Mouse (Mus musculus) stomach, postnatal 0 days (tissue): Measurements from ENCODE around the gene Msi2. TPM values are rescaled to one million over a fixed set of nuclear protein-coding genes. Genes with fewer than 3 reads are reported as not detected.

Experiments
- ATAC-seq: fragments of 200-750 bp; cut with Nextera tagmentation; 2 replicates; pipeline ENCODE4 v1.8.0; 2017; ENCODE audit not compliant: low FRiP score, low TSS enrichment
- DNase-seq: peaks from one replicate; pipeline ENCODE4 v3.0.0-alpha.2; 2016; ENCODE audit warnings: low spot score
- H3K27ac ChIP-seq: fragments of 300-500 bp; sonication (generic); replicated peaks from 2 replicates; pipeline ENCODE4 v1.5.1; 2014; ENCODE audit warnings: mild to moderate bottlenecking, control low read depth
- H3K27me3 ChIP-seq: fragments of 300-500 bp; sonication (generic); 2 replicates; pipeline ENCODE4 v1.6.1; 2014; ENCODE audit warnings: low read length; ENCODE audit not compliant: control insufficient read depth, insufficient read depth
- H3K36me3 ChIP-seq: fragments of 300-500 bp; sonication (generic); 2 replicates; pipeline ENCODE4 v1.6.1; 2014; ENCODE audit warnings: low read length, mixed read lengths; ENCODE audit not compliant: control insufficient read depth, insufficient read depth
- H3K4me1 ChIP-seq: fragments of 300-500 bp; sonication (generic); replicated peaks from 2 replicates; pipeline ENCODE4 v1.6.1; 2014; ENCODE audit warnings: antibody characterized with exemption; ENCODE audit not compliant: control insufficient read depth, insufficient read depth
- H3K4me2 ChIP-seq: fragments of 300-500 bp; sonication (generic); replicated peaks from 2 replicates; pipeline ENCODE4 v1.6.1; 2014; ENCODE audit warnings: low read depth, mild to moderate bottlenecking, control low read depth, moderate library complexity
- H3K4me3 ChIP-seq: fragments of 300-500 bp; sonication (generic); 2 replicates; pipeline ENCODE4 v1.5.1; 2014; ENCODE audit warnings: low read depth, low read length, control low read depth
- H3K9ac ChIP-seq: fragments of 300-500 bp; sonication (generic); 2 replicates; pipeline ENCODE4 v1.6.1; 2014; ENCODE audit warnings: mild to moderate bottlenecking, low read length, control low read depth, mixed read lengths
- H3K9me3 ChIP-seq: fragments of 300-500 bp; sonication (generic); 2 replicates; pipeline ENCODE4 v1.6.1; 2016; ENCODE audit warnings: low read length; ENCODE audit not compliant: control insufficient read depth
- CTCF ChIP-seq: IDR thresholded peaks from 2 replicates; pipeline ENCODE4 v1.5.1; 2016; ENCODE audit warnings: antibody characterized with exemption, low read depth, mild to moderate bottlenecking, moderate library complexity
- EP300 ChIP-seq: optimal IDR thresholded peaks from 2 replicates; pipeline ENCODE3; 2016; ENCODE audit warnings: antibody characterized with exemption
- WGBS: fragments of 180-500 bp; shearing (Covaris S2); extraction: QIAGEN DNeasy Blood & Tissue Kit; methylation state at CpG from one replicate; pipeline ENCODE4 v1.1.7; 2014; 5-methylcytosine and 5-hydroxymethylcytosine counted together
- polyA plus RNA-seq: library from polyadenylated mRNA; unstranded; fragments of >200 nt; fragmentation: Nextera tagmentation; extraction: Ambion mirVana; gene quantifications from 2 replicates; pipeline ENCODE4 v1.2.1, GENCODE M21; 2015

The Msi2 gene
- polyA plus RNA-seq, 1 experiment from 2014 or later: 6.7 TPM

DNA sequence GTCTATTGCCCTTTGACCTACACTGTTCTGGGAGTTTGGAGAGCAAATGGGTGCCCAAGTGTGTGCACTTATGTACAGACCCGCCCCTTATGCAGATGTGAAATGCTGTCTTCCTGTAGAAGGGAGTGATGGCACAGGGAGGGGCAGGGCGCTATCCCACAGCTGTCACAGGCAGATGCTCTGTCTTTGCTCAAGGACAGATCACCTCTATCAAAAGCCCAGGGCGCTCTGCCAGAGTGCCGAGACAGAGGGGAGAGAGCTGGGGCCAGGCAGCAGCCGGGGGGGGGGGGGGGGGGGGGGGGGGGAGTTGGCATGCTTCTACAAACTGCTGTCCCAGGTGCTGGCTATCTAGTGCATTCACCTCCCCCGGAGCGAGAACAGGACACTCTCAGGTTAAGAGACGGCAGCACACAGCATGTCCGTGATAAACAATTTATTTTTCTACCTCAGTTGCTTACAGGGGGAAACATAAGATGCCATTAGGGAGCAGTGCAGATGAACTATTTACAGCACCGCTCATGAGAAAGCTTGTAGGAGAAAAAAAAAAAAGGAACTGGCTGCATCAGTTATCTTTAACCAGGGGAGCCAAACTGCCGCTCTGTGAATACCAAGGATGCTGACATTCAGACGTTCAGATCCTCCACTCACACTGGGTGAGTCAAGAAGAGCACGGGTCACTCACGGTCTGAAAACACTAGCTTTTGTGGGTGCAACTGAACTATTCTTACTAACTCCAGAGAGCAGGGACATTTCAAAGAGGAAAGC, 337.0 kb downstream of the Msi2 start:
- no peak overlapping the region for H3K27ac ChIP-seq
- no peak for ATAC-seq
- no peak overlapping the region for H3K4me3 ChIP-seq
- H3K4me1 ChIP-seq: no peaks in the 10 kb centered on the region
- no peaks in the 10 kb centered on the region for H3K27me3 ChIP-seq
- DNase-seq: no peak
- no peak overlapping the region for H3K9ac ChIP-seq
- H3K4me2 ChIP-seq: no peak overlapping the region
- TF ChIP-seq EP300 (no peak), CTCF (no peak)
- no peaks in the 10 kb centered on the region for H3K9me3 ChIP-seq
- 61% methylated on average over 11 of the region's 14 CpGs for WGBS
- H3K36me3 ChIP-seq: no peaks in the 10 kb centered on the region; the same call in 1 of the 2 replicates

DNA sequence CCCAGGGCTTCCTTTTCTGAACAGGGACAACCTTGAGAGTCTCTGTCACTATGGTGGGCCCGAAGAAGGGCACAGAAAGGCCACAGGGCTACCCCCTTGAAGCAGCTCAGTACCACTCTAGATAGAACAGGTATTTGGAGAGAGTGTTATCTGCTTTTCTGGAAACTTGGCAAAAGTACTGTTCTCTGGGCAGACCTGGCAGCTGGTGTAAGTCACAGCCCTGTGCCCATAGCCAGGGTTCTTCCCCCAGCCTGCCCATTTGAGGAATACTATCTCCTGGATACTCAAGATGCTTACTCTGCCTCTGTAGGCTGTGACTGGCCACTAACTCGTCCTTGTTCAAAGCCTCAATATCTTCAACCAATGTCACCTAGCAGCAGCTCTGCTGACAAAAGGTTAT, 338.7 kb downstream of the Msi2 start:
- ATAC-seq (no peak), DNase-seq (no peak)
- no peaks in the 10 kb centered on the region for H3K27me3 ChIP-seq
- H3K27ac ChIP-seq: no peak overlapping the region
- H3K9ac ChIP-seq: no peak overlapping the region
- H3K4me3 ChIP-seq: no peak overlapping the region
- 75% methylated on average over 2 of the region's 2 CpGs for WGBS
- H3K4me2 ChIP-seq: no peak overlapping the region
- TF ChIP-seq CTCF: no peak
- H3K36me3 ChIP-seq: no peaks in the 10 kb centered on the region; the same call in 1 of the 2 replicates
- H3K4me1 ChIP-seq: no peaks in the 10 kb centered on the region
- no peaks in the 10 kb centered on the region for H3K9me3 ChIP-seq

DNA sequence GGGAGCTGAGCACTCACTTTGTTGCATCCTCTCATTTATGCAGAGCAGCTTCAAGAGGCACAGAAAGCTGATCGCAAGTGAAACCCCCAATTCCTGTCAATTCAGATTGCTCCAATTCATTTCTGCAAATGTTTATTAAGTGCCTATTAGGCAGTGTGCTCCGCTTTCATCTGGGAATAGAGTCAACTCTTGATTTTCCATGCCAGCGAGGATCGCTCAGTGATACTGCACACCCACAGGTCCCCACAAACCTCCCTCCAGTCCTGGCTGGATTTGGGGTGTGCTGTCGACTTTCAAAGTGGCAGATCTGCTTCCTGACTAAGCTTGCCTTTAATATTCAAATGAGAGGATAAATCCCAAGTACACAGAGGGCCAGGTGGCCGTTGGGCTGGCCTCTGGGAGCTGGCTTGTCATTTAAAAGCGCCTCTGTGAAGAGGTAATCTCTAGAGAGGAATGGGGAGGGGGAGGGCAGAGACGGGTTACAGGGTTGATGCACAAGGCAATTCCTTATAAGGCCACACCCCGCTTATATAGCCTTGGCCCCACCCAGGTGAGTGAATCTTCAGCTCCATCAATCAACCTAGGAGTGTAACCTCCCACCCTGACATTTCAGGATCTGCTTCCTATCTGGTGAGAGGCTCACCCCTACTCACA, 339.5 kb downstream of the Msi2 start:
- DNase-seq: no peak
- TF ChIP-seq CTCF (no peak), EP300 (no peak)
- H3K9me3 ChIP-seq: no peaks in the 10 kb centered on the region
- no peak overlapping the region for H3K27ac ChIP-seq
- no peak overlapping the region for H3K4me2 ChIP-seq
- WGBS: 39% methylated on average over 9 of the region's 9 CpGs
- H3K4me3 ChIP-seq: no peak overlapping the region
- no peak overlapping the region for H3K9ac ChIP-seq
- H3K4me1 ChIP-seq: no peaks in the 10 kb centered on the region
- no peaks in the 10 kb centered on the region for H3K27me3 ChIP-seq
- ATAC-seq: no peak
- H3K36me3 ChIP-seq: no peaks in the 10 kb centered on the region; the same call in 1 of the 2 replicates

DNA sequence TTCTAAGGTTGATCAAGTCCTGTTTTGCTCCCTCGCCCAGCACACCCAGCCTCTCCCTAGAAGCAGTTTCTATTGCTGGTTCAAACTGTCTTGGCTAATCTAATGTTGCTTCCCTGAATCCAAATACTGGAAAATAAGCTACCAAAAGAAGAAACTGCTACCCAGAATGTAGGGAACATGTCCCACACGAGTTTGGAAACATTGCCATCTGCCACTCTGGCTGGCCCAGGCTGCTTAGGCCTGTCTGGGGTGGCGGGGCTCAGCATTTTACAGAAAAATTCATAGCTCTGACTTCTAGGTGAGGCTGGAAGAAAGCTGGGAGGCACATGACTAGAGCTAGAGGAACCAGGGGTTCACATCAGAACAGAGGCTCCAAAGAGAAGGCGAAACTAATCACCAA, 345.7 kb downstream of the Msi2 start:
- ATAC-seq (no peak), DNase-seq (no peak)
- H3K4me1 ChIP-seq: no peaks in the 10 kb centered on the region
- no peaks in the 10 kb centered on the region for H3K36me3 ChIP-seq
- 74% methylated on average over 4 of the region's 4 CpGs for WGBS
- no peak overlapping the region for H3K4me3 ChIP-seq
- TF ChIP-seq EP300: no peak
- no peak for TF ChIP-seq CTCF
- H3K9ac ChIP-seq: no peak overlapping the region
- H3K27me3 ChIP-seq: no peaks in the 10 kb centered on the region
- H3K9me3 ChIP-seq: no peaks in the 10 kb centered on the region
- no peak overlapping the region for H3K4me2 ChIP-seq
- H3K27ac ChIP-seq: no peak overlapping the region

DNA sequence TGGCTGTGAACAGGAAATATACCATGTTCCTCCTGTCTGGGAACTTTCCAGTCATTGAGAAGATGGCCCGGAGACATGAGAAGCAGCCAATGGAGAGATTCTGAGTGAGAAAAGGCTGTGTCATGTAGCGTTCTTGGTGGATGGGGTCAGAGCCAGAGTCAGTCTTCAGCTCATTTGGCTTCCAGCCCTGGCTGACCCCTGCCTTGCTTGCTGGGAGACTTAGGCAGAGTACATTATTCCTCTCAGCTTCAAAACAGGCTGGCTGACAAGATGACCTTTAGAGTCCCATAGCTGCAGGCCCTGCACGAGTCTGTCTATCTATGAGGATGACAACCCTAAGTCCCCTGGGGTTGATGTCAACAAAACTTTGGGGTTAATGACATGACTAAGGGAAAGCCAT, 348.4 kb downstream of the Msi2 start:
- DNase-seq (no peak), ATAC-seq (no peak)
- TF ChIP-seq CTCF (no peak), EP300 (no peak)
- Histone ChIP-seq H3K9me3 (no peaks in the 10 kb centered on the region), H3K27ac (no peak overlapping the region), H3K4me1 (no peaks in the 10 kb centered on the region), H3K4me3 (no peak overlapping the region), H3K9ac (no peak overlapping the region), H3K4me2 (no peak overlapping the region), H3K36me3 (0 out of 2 replicates have a peak, but pooled peaks cover 2% of the 10 kb centered on the region), H3K27me3 (no peaks in the 10 kb centered on the region)
- WGBS: 48% methylated on average over 3 of the region's 3 CpGs

DNA sequence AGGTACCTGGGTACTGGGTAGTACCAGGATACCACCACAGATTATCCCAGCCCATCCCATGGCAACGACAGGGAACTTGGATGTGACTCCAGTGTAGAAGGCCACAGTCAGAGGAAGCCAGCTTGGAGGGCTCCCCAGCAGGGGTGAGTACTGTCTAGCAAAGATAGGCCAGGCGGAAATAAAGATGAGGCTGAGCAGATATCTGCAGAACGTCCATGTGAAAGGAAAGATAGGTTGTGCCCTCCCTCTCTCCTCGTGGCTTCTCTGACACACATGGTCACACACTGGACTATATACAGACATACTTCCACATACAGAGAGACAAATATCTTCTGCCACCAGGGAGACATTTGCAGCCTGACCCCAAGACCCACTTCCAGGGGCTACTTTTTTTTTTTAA, 350.8 kb downstream of the Msi2 start:
- H3K27ac ChIP-seq: no peak overlapping the region
- no peak overlapping the region for H3K4me3 ChIP-seq
- H3K9me3 ChIP-seq: no peaks in the 10 kb centered on the region
- DNase-seq (no peak), ATAC-seq (no peak)
- WGBS: 87% methylated on average over 4 of the region's 4 CpGs
- H3K4me1 ChIP-seq: no peaks in the 10 kb centered on the region
- H3K9ac ChIP-seq: no peak overlapping the region
- TF ChIP-seq EP300 (no peak), CTCF (no peak)
- H3K36me3 ChIP-seq: 0 out of 2 replicates have a peak, but pooled peaks cover 2% of the 10 kb centered on the region
- H3K4me2 ChIP-seq: no peak overlapping the region
- no peaks in the 10 kb centered on the region for H3K27me3 ChIP-seq
